Mouse (Mus musculus) hindbrain, embryonic 11.5 days (tissue): Measurements from ENCODE around the gene Fstl5. TPM values are rescaled to one million over a fixed set of nuclear protein-coding genes. Genes with fewer than 3 reads are reported as not detected.

Experiments used
- ATAC-seq: fragments of 200-750 bp; cut with Nextera tagmentation; 2 replicates; pipeline ENCODE4 v1.8.0; 2017; ENCODE audit warnings: mild to moderate bottlenecking, moderate TSS enrichment, moderate library complexity; ENCODE audit not compliant: low FRiP score
- DNase-seq: peaks from one replicate; pipeline ENCODE4 v3.0.0-alpha.2; 2015; ENCODE audit warnings: low spot score
- H3K27ac ChIP-seq: fragments of 300-500 bp; sonication (generic); 2 replicates; pipeline ENCODE4 v1.5.1; 2014; ENCODE audit warnings: mild to moderate bottlenecking, low read depth, low read length
- H3K27me3 ChIP-seq: fragments of 300-500 bp; sonication (generic); 2 replicates; pipeline ENCODE4 v1.6.1; 2014; ENCODE audit warnings: mild to moderate bottlenecking, low read length, moderate library complexity, mixed read lengths; ENCODE audit not compliant: control insufficient read depth, insufficient read depth
- H3K36me3 ChIP-seq: fragments of 300-500 bp; sonication (generic); 2 replicates; pipeline ENCODE4 v1.6.1; 2014; ENCODE audit warnings: mild to moderate bottlenecking, low read length, moderate library complexity, mixed read lengths; ENCODE audit not compliant: control insufficient read depth, insufficient read depth
- H3K4me1 ChIP-seq: fragments of 300-500 bp; sonication (generic); replicated peaks from 2 replicates; pipeline ENCODE4 v1.6.1; 2014; ENCODE audit warnings: low read length, mixed read lengths; ENCODE audit not compliant: control insufficient read depth, insufficient read depth
- H3K4me2 ChIP-seq: fragments of 300-500 bp; sonication (generic); replicated peaks from 2 replicates; pipeline ENCODE4 v1.6.1; 2014; ENCODE audit warnings: mild to moderate bottlenecking, low read depth, low read length
- H3K4me3 ChIP-seq: fragments of 300-500 bp; sonication (generic); 2 replicates; pipeline ENCODE4 v1.5.1; 2014; ENCODE audit warnings: low read depth, low read length
- H3K9ac ChIP-seq: fragments of 300-500 bp; sonication (generic); 2 replicates; pipeline ENCODE4 v1.6.1; 2014; ENCODE audit warnings: low read depth, low read length
- H3K9me3 ChIP-seq: fragments of 300-500 bp; sonication (generic); 2 replicates; pipeline ENCODE4 v1.6.1; 2016; ENCODE audit warnings: low read length; ENCODE audit not compliant: control insufficient read depth
- WGBS: fragments of 180-500 bp; shearing (Covaris S2); extraction: QIAGEN DNeasy Blood & Tissue Kit; methylation state at CpG from one replicate; pipeline ENCODE4 v1.1.7; 2014; 5-methylcytosine and 5-hydroxymethylcytosine counted together
- polyA plus RNA-seq: library from polyadenylated mRNA; unstranded; fragments of >200 nt; fragmentation: Nextera tagmentation; extraction: Ambion mirVana; gene quantifications from 2 replicates; pipeline ENCODE4 v1.2.1, GENCODE M21; 2014

Fstl5 gene
- polyA plus RNA-seq, 1 experiment from 2014 or later: 12.6 TPM

GRCm38 (mm10) chr3:76251385-76251784 lies 177.3 kb downstream of the Fstl5 start:
- Histone ChIP-seq H3K4me3 (no peak overlapping the region), H3K36me3 (no peaks in the 10 kb centered on the region), H3K9ac (no peak overlapping the region), H3K27ac (no peak overlapping the region), H3K27me3 (no peaks in the 10 kb centered on the region), H3K4me1 (no peaks in the 10 kb centered on the region), H3K9me3 (no peaks in the 10 kb centered on the region), H3K4me2 (no peak overlapping the region)
- DNase-seq (no peak), ATAC-seq (no peak)
- WGBS: 91% methylated on average over 1 of the region's 1 CpGs

DNA sequence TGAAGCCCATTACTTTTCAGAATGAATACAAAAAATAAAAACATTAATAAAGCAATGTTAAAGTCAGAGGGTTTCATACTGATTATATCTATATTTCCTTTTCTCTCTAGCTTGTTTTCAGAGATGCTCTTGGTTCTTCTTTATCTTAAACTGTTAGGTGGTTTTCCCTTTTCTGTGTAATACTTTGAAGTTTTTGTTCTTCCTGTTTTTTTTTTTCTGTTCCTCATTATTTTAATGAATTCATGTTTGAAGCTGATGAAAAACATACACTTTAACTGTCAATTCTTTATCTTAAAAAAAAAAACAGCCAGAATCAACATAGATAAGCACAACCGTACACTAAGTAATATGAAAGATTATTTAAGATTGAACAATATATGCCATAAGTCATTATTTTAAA lies 218.9 kb downstream of the Fstl5 start:
- H3K4me1 ChIP-seq: no peaks in the 10 kb centered on the region
- no peak overlapping the region for H3K9ac ChIP-seq
- H3K27me3 ChIP-seq: no peaks in the 10 kb centered on the region
- no peaks in the 10 kb centered on the region for H3K36me3 ChIP-seq
- no peak for DNase-seq
- ATAC-seq: no peak
- no peak overlapping the region for H3K27ac ChIP-seq
- no peak overlapping the region for H3K4me3 ChIP-seq
- H3K9me3 ChIP-seq: no peaks in the 10 kb centered on the region
- WGBS: 91% methylated on average over 1 of the region's 1 CpGs
- no peak overlapping the region for H3K4me2 ChIP-seq

- ATAC-seq: no peak
- WGBS: 12% methylated on average over 1 of the region's 1 CpGs
- Histone ChIP-seq H3K27me3 (no peaks in the 10 kb centered on the region), H3K36me3 (no peaks in the 10 kb centered on the region), H3K27ac (no peak overlapping the region), H3K4me1 (no peaks in the 10 kb centered on the region), H3K4me3 (no peak overlapping the region), H3K4me2 (no peak overlapping the region), H3K9ac (no peak overlapping the region), H3K9me3 (no peaks in the 10 kb centered on the region)
- peak; percentile 5 for DNase-seq
Measured at GRCm38 (mm10) chr3:76294394-76294793, 220.3 kb downstream of the Fstl5 start.

DNA sequence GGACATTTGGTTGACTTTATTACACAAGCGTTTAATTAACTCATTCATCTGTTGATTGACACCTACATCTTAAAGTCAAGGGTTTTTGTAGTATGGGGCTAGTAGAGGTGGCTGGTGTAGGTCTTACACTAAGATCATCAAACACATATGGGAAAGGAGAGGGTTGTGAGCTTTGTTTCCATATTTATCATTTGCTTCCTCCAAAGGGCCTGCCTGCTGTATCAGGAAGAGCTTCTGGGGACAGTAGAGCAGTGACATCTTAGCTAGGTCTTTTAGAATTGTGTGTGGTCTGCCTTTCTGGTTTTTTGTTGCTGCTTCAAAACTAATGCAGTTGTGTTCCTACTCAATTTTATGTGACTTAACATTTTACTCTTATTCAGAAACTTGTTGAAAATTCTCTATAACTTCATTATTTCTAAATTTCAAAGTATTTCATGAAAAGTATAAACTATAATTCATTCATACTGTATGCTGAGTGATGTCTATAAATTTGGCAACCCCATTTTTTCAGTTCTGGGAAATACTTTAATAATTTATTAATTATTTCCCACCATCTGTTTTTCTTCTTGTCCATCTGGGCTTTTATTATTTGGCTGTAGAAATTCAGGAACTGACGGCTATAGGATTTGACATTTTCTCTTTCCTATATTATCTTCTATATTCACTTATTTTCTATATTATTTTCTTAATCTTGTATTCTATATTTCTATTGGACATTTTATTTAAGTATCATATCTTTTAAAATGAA lies 227.1 kb downstream of the Fstl5 start:
- no peak overlapping the region for H3K9ac ChIP-seq

DNA sequence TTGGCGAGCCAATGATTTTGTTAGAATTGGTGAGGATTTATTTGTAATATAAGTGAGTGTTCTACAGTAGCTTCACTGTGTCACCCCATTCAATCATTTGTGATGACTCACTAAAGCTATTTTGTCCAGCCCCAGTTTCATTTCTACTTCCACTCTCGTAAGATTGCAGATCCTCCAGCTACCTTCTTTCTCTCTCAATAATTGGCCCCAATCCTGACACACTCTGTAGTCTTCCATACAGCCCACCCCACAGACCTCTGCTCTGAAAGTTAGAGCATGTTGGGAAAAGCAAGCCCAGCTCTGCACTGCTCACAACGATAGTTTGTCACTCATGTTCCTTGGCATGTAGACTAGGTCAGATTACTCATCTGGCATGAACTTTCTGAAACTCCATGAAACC lies 242.9 kb downstream of the Fstl5 start:
- DNase-seq: no peak
- 96% methylated on average over 3 of the region's 3 CpGs for WGBS
- H3K27me3 ChIP-seq: no peaks in the 10 kb centered on the region
- H3K4me2 ChIP-seq: no peak overlapping the region
- no peak overlapping the region for H3K9ac ChIP-seq
- ATAC-seq: no peak
- no peaks in the 10 kb centered on the region for H3K4me1 ChIP-seq
- H3K9me3 ChIP-seq: no peaks in the 10 kb centered on the region
- no peak overlapping the region for H3K27ac ChIP-seq
- H3K4me3 ChIP-seq: no peak overlapping the region
- no peaks in the 10 kb centered on the region for H3K36me3 ChIP-seq

More for the DNA sequence above, 227.1 kb downstream of the Fstl5 start:
- ATAC-seq (no peak), DNase-seq (no peak)
- Histone ChIP-seq H3K36me3 (no peaks in the 10 kb centered on the region), H3K4me2 (no peak overlapping the region), H3K27me3 (no peaks in the 10 kb centered on the region), H3K4me3 (no peak overlapping the region), H3K4me1 (no peaks in the 10 kb centered on the region), H3K27ac (no peak overlapping the region), H3K9me3 (no peaks in the 10 kb centered on the region)
- 92% methylated on average over 2 of the region's 2 CpGs for WGBS

GRCm38 (mm10) chr3:76319531-76319930 lies 245.5 kb downstream of the Fstl5 start:
- no peak for DNase-seq

GRCm38 (mm10) chr3:76322431-76322830 lies 248.4 kb downstream of the Fstl5 start:
- DNase-seq (no peak), ATAC-seq (no peak)
- H3K9me3 ChIP-seq: no peaks in the 10 kb centered on the region
- no peak overlapping the region for H3K27ac ChIP-seq
- H3K27me3 ChIP-seq: no peaks in the 10 kb centered on the region
- no peak overlapping the region for H3K4me2 ChIP-seq
- no peak overlapping the region for H3K9ac ChIP-seq
- H3K36me3 ChIP-seq: no peaks in the 10 kb centered on the region
- 85% methylated on average over 1 of the region's 1 CpGs for WGBS
- no peak overlapping the region for H3K4me3 ChIP-seq
- no peaks in the 10 kb centered on the region for H3K4me1 ChIP-seq

More at GRCm38 (mm10) chr3:76319531-76319930, 245.5 kb downstream of the Fstl5 start:
- H3K4me1 ChIP-seq: no peaks in the 10 kb centered on the region
- no peaks in the 10 kb centered on the region for H3K36me3 ChIP-seq
- 96% methylated on average over 4 of the region's 4 CpGs for WGBS
- no peaks in the 10 kb centered on the region for H3K9me3 ChIP-seq
- H3K4me3 ChIP-seq: no peak overlapping the region
- ATAC-seq: no peak
- H3K9ac ChIP-seq: no peak overlapping the region
- no peaks in the 10 kb centered on the region for H3K27me3 ChIP-seq
- H3K27ac ChIP-seq: no peak overlapping the region
- H3K4me2 ChIP-seq: no peak overlapping the region

DNA sequence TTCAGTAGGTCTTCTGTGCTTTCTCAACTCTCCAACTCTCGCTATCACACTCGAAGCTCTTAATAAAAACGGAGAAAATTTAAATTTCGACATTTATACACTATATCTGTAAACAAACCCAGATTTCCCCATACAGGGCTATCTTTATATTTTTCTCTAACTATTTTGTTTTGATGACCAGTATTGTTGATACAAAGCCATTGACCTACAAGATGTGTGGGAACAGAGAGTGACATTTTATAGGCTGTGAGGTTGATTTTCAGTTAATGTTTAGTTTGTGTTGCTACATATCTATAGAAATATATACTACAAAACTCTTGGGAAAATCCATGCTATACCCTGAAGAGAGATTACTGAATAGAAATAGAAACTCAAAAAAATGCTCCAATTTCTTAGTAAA lies 262.9 kb downstream of the Fstl5 start:
- DNase-seq (no peak), ATAC-seq (no peak)
- Histone ChIP-seq H3K9me3 (no peaks in the 10 kb centered on the region), H3K4me1 (no peaks in the 10 kb centered on the region), H3K27ac (no peak overlapping the region), H3K27me3 (no peaks in the 10 kb centered on the region), H3K4me2 (no peak overlapping the region), H3K9ac (no peak overlapping the region), H3K4me3 (no peak overlapping the region), H3K36me3 (no peaks in the 10 kb centered on the region)
- WGBS: 96% methylated on average over 4 of the region's 4 CpGs

DNA sequence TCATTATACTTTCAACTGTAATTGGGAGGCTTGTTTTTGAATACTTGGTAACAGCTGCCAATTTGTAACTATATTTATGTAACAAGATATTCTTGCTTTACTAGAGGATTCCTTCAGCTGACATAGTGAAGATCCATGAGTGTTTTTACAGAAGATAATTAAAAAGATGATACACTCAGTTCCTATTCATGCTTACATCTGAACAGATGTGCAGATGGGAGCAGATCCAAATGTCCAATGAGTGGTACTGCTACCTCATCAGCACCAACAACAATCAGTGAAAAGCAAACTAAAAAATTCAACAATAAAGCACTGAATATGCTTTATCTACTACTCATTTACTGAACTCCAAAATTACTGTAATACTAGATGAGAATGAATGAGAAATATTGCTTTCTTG lies 292.9 kb downstream of the Fstl5 start:
- H3K36me3 ChIP-seq: no peaks in the 10 kb centered on the region
- H3K27ac ChIP-seq: no peak overlapping the region
- H3K4me2 ChIP-seq: no peak overlapping the region
- no peak overlapping the region for H3K4me3 ChIP-seq
- H3K9me3 ChIP-seq: no peaks in the 10 kb centered on the region
- no peaks in the 10 kb centered on the region for H3K27me3 ChIP-seq
- no peak for ATAC-seq
- DNase-seq: no peak
- no peak overlapping the region for H3K9ac ChIP-seq
- H3K4me1 ChIP-seq: no peaks in the 10 kb centered on the region
